Mouse (Mus musculus) C2C12 (cell line): ENCODE measurements around the gene Ephb6.

ENCODE experiments used
- CEBPB ChIP-seq: IDR thresholded peaks from one replicate; pipeline ENCODE4 v1.6.1; 2011; ENCODE audit warnings: low read depth, mild to moderate bottlenecking, control low read depth, moderate library complexity
- CTCF ChIP-seq: IDR thresholded peaks from one replicate; pipeline ENCODE4 v1.5.1; 2011; ENCODE audit not compliant: control insufficient read depth, insufficient read depth, insufficient read length
- FOSL1 ChIP-seq: IDR thresholded peaks from one replicate; pipeline ENCODE4 v1.8.0; 2011; ENCODE audit warnings: mild to moderate bottlenecking, low read length; ENCODE audit not compliant: poor library complexity, insufficient read depth, severe bottlenecking
- MAX ChIP-seq: IDR thresholded peaks from one replicate; pipeline ENCODE4 v1.6.1; 2011; ENCODE audit warnings: mild to moderate bottlenecking, control low read depth
- MYOD1 ChIP-seq: IDR thresholded peaks from one replicate; pipeline ENCODE4 v1.6.1; 2011; ENCODE audit warnings: low read depth; ENCODE audit not compliant: control insufficient read depth, insufficient read length
- MYOG ChIP-seq: IDR thresholded peaks from one replicate; pipeline ENCODE4 v1.6.1; 2011; ENCODE audit not compliant: control insufficient read depth, insufficient read length; ENCODE audit errors: extremely low read depth
- USF1 ChIP-seq: IDR thresholded peaks from one replicate; pipeline ENCODE4 v1.6.1; 2011; ENCODE audit warnings: low read depth, mild to moderate bottlenecking, control low read depth, moderate library complexity

GRCm38 (mm10) chr6:41640449-41640848 is 35.2 kb downstream of the Ephb6 start:
- TF ChIP-seq CTCF: no peak
- TF ChIP-seq FOSL1: no peak
- TF ChIP-seq CEBPB: no peak
- no peak for TF ChIP-seq MAX
- TF ChIP-seq USF1: no peak
- TF ChIP-seq MYOG: no peak
- TF ChIP-seq MYOD1: no peak
